Mouse (Mus musculus): Measurements from ENCODE around the gene Arfgef3. TPM values are rescaled to one million over a fixed set of nuclear protein-coding genes. Genes with fewer than 3 reads are reported as not detected.
"Not testable (repeated sequence)": the region's sequence is repeated elsewhere in the genome, so short reads cannot be mapped to it uniquely, and the experiment has no call there.

The Arfgef3 gene
- polyA plus RNA-seq, 1 experiment from 2014 or later, result 7.9 TPM

DNA sequence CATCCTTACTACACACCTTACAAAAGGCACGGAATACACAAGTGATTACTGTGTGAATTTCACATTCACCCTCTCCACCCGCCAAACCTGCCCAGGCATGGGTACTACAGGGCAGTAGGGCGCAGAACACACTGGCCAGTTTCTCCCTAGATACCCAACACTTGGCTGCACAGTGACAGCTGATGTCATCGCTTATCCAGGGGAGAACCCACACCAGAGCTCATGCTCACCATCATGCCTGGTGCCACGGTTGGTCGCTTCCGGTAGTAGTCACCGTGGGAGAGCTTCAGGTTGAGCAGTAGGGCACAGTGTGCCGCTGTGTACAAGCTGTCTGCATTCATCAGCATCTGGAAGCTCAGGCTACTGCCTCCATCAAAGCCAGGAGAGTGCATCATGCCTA is 108.3 kb downstream of the Arfgef3 start:
- 93% methylated on average over 9 of the region's 9 CpGs for WGBS
- H3K9me3 ChIP-seq (replicated peaks; ENCODE audit: control insufficient read depth, low read length, poor library complexity, severe bottlenecking), result no peaks in the 10 kb centered on the region
- no peak overlapping the region for H3K9ac ChIP-seq (ENCODE audit: low read depth, low read length)
- H3K4me3 ChIP-seq (ENCODE audit: low read depth, low read length), result no peak overlapping the region
- H3K4me2 ChIP-seq (ENCODE audit: low read length), result no peak overlapping the region
- no peaks in the 10 kb centered on the region for H3K27me3 ChIP-seq (ENCODE audit: control insufficient read depth, insufficient read depth, low read depth, low read length)
- no peaks in the 10 kb centered on the region for H3K4me1 ChIP-seq (ENCODE audit: control insufficient read depth, insufficient read depth, low read length)
- no peaks in the 10 kb centered on the region; the same call in 1 of the 2 replicates for H3K36me3 ChIP-seq (ENCODE audit: control insufficient read depth, insufficient read depth, low read length)
- H3K27ac ChIP-seq (ENCODE audit: low read length), result no peak overlapping the region
- no peak for ATAC-seq

DNA sequence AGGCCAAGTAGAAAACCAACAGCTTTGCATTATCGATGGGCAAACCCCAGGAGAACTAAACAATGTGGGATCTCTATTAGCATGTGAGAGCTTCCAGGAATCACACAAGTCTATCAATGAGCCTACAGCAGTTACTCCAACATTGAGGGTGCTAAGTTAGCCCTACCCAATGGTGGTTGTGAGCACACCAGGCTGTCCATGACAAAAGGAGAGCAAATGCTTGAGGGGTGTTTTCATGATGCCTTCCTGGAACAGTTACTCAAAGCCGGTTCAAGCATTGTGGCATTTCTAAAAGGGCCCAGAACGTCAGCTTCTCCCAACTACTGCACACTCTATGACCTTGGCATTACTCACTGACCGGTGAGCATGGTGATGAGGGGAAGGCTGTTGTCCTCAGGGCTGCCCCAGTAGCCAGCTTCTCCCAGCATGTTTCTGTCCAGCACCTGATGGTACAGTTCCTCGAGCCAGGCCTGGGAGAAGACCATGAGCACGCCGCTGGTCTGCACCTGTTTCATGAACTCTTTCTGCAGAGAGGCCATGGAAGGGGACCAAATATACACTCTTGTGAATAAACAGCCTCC is 109.3 kb downstream of the Arfgef3 start:
- H3K9ac ChIP-seq (ENCODE audit: low read depth, low read length), result no peak overlapping the region
- no peaks in the 10 kb centered on the region for H3K9me3 ChIP-seq (replicated peaks; ENCODE audit: control insufficient read depth, low read length, poor library complexity, severe bottlenecking)
- H3K4me2 ChIP-seq (ENCODE audit: low read length), result no peak overlapping the region
- WGBS, result 82% methylated on average over 7 of the region's 7 CpGs
- H3K4me1 ChIP-seq (ENCODE audit: control insufficient read depth, insufficient read depth, low read length), result no peaks in the 10 kb centered on the region
- no peaks in the 10 kb centered on the region for H3K27me3 ChIP-seq (ENCODE audit: control insufficient read depth, insufficient read depth, low read depth, low read length)
- no peak for ATAC-seq
- H3K4me3 ChIP-seq (ENCODE audit: low read depth, low read length), result no peak overlapping the region
- H3K36me3 ChIP-seq (ENCODE audit: control insufficient read depth, insufficient read depth, low read length), result peaks cover 8% of the 10 kb centered on the region
- H3K27ac ChIP-seq (ENCODE audit: low read length), result no peak overlapping the region

DNA sequence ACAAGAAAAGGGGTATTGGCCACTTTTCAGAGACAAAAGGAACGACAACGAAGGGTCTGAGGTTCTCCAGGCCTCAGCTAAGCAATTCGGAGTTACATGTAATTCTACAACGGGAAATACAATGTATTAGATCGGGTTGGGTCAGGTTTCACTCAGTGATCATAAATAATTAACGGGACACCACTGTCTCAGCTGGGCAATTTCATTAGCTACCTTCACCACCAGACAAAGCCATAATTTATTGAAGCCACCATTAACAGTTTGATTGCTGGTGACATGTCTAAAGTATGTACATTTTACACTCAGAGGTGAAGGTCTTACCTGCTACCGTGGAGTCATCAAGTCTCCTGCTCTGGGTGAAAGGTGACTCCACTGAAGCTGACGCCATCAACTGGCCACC is 113.3 kb downstream of the Arfgef3 start:
- Histone ChIP-seq H3K36me3 (ENCODE audit: control insufficient read depth, insufficient read depth, low read length) (peaks cover 20% of the 10 kb centered on the region), H3K9ac (ENCODE audit: low read depth, low read length) (no peak overlapping the region), H3K4me1 (ENCODE audit: control insufficient read depth, insufficient read depth, low read length) (no peaks in the 10 kb centered on the region), H3K9me3 (replicated peaks; ENCODE audit: control insufficient read depth, low read length, poor library complexity, severe bottlenecking) (no peaks in the 10 kb centered on the region), H3K27me3 (ENCODE audit: control insufficient read depth, insufficient read depth, low read depth, low read length) (no peaks in the 10 kb centered on the region), H3K27ac (ENCODE audit: low read length) (no peak overlapping the region), H3K4me2 (ENCODE audit: low read length) (no peak overlapping the region), H3K4me3 (ENCODE audit: low read depth, low read length) (no peak overlapping the region)
- WGBS, result 86% methylated on average over 8 of the region's 8 CpGs
- ATAC-seq, result no peak

DNA sequence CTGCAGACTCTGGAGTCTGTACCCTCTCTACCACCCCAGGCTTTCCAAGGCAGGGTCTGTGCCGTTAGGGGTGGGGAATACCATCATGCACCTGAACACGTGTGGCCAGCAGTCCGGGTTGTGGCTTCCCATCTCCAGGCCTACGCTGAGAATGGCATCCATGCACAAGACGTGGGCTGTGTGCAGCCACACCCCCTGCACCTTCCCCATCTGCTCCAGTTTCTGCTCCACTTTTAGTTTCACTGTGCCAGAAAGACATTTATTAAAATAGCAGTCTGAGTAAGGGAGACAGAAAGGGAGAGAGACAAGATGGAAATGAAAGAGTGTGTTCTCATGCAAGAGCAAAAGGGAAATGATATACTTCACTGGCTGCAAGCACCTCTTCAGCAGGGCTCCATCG is 116.2 kb downstream of the Arfgef3 start:
- no peak for ATAC-seq
- no peak overlapping the region for H3K4me3 ChIP-seq (ENCODE audit: low read depth, low read length)
- WGBS, result 87% methylated on average over 6 of the region's 6 CpGs
- H3K9me3 ChIP-seq (replicated peaks; ENCODE audit: control insufficient read depth, low read length, poor library complexity, severe bottlenecking), result no peaks in the 10 kb centered on the region
- no peak overlapping the region for H3K4me2 ChIP-seq (ENCODE audit: low read length)
- H3K36me3 ChIP-seq (ENCODE audit: control insufficient read depth, insufficient read depth, low read length), result peaks cover 20% of the 10 kb centered on the region
- H3K4me1 ChIP-seq (ENCODE audit: control insufficient read depth, insufficient read depth, low read length), result no peaks in the 10 kb centered on the region
- no peaks in the 10 kb centered on the region for H3K27me3 ChIP-seq (ENCODE audit: control insufficient read depth, insufficient read depth, low read depth, low read length)
- H3K9ac ChIP-seq (ENCODE audit: low read depth, low read length), result no peak overlapping the region
- H3K27ac ChIP-seq (ENCODE audit: low read length), result no peak overlapping the region

DNA sequence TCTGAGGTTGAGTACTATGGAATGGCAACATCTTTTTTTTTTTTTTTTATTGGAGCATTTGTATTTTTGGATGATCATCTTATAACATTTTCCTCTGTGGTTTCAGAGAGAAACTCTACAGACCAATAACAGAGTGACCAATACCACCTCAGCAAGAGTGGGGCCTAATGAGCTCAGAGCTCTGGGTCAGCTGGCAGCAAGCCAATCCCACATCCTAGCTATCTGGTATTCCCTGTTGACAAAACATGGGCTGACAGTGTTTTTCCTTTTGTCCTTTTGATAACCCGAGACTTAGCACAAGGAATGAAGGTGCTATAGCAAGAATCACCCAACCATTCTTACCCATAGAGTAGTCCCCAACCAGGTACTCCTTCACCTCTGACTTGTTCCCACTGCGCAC is 131.0 kb downstream of the Arfgef3 start:
- no peak overlapping the region for H3K4me3 ChIP-seq (ENCODE audit: low read depth, low read length)
- no peak overlapping the region for H3K4me2 ChIP-seq (ENCODE audit: low read length)
- H3K27ac ChIP-seq (ENCODE audit: low read length), result no peak overlapping the region
- WGBS, result 76% methylated on average over 2 of the region's 2 CpGs
- no peaks in the 10 kb centered on the region for H3K27me3 ChIP-seq (ENCODE audit: control insufficient read depth, insufficient read depth, low read depth, low read length)
- peaks cover 22% of the 10 kb centered on the region for H3K36me3 ChIP-seq (ENCODE audit: control insufficient read depth, insufficient read depth, low read length)
- H3K9ac ChIP-seq (ENCODE audit: low read depth, low read length), result no peak overlapping the region
- H3K9me3 ChIP-seq (replicated peaks; ENCODE audit: control insufficient read depth, low read length, poor library complexity, severe bottlenecking), result no peaks in the 10 kb centered on the region
- no peaks in the 10 kb centered on the region for H3K4me1 ChIP-seq (ENCODE audit: control insufficient read depth, insufficient read depth, low read length)
- ATAC-seq, result no peak

DNA sequence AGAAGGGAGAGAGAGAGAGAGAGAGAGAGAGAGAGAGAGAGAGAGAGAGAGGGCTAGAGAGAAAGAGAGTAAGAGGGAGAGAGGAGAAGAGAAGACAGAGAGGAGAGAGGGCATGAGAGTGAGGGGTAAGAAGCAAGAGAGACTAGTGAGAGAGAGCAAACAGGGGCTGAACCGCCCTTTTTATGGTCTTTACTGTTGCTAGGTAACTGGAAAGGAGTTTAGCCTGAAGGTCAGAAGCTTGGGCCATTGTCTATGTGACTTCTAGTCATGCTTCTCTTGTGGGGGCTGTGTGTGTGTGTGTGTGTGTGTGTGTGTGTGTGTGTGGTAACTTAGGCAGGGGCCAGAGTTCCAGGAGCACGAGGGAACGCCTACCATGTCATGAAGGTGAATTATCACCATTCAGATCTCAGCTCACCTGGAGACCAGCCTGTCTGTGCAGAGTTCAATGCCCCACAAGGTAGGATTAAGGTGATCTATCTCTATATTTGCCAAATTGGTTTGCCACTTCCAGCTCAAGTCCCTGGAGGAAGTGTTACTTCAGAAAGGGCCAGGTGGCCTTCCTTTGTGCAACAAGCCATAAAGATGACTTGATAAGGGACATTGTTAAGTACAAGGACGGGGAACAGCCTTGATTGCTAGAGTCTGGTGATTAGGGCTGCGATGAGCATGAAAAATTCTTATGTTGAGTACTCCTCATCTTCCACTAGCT is 138.8 kb downstream of the Arfgef3 start:
- not testable (repeated sequence) for H3K27me3 ChIP-seq (ENCODE audit: control insufficient read depth, insufficient read depth, low read depth, low read length); H3K27ac ChIP-seq (ENCODE audit: low read length); ATAC-seq; H3K9me3 ChIP-seq (replicated peaks; ENCODE audit: control insufficient read depth, low read length, poor library complexity, severe bottlenecking); H3K4me2 ChIP-seq (ENCODE audit: low read length); H3K4me1 ChIP-seq (ENCODE audit: control insufficient read depth, insufficient read depth, low read length); H3K9ac ChIP-seq (ENCODE audit: low read depth, low read length); H3K4me3 ChIP-seq (ENCODE audit: low read depth, low read length)
- H3K36me3 ChIP-seq (ENCODE audit: control insufficient read depth, insufficient read depth, low read length), result 0 out of 2 replicates have a peak, but pooled peaks cover 11% of the 10 kb centered on the region
- 62% methylated on average over 5 of the region's 5 CpGs for WGBS

DNA sequence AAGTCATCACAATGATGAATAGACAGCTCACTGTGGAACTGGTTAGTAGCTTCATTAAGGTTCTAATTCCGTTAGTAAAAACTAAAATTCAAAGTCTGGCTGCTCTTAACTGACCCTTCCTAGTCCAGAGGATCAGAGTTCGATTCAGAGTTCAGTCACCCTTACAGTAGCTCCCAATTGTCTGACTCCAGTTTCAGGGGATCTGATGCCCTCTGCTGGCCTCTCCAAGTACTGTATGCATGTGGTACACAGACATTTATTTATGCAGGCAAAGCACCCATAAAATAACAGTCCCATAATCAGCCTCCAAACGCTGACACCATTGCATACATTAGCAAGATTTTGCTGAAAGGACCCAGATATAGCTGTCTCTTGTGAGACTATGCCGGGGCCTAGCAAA is 141.7 kb downstream of the Arfgef3 start:
- H3K9me3 ChIP-seq (replicated peaks; ENCODE audit: control insufficient read depth, low read length, poor library complexity, severe bottlenecking), result no peaks in the 10 kb centered on the region
- no peaks in the 10 kb centered on the region for H3K27me3 ChIP-seq (ENCODE audit: control insufficient read depth, insufficient read depth, low read depth, low read length)
- peak; percentile 70; the same call in 1 of the 2 replicates for ATAC-seq
- 8% methylated on average over 4 of the region's 4 CpGs for WGBS
- no peak overlapping the region for H3K9ac ChIP-seq (ENCODE audit: low read depth, low read length)
- no peak overlapping the region for H3K4me2 ChIP-seq (ENCODE audit: low read length)
- H3K36me3 ChIP-seq (ENCODE audit: control insufficient read depth, insufficient read depth, low read length), result peaks cover 28% of the 10 kb centered on the region
- H3K4me1 ChIP-seq (ENCODE audit: control insufficient read depth, insufficient read depth, low read length), result no peaks in the 10 kb centered on the region
- no peak overlapping the region for H3K27ac ChIP-seq (ENCODE audit: low read length)
- H3K4me3 ChIP-seq (ENCODE audit: low read depth, low read length), result no peak overlapping the region

DNA sequence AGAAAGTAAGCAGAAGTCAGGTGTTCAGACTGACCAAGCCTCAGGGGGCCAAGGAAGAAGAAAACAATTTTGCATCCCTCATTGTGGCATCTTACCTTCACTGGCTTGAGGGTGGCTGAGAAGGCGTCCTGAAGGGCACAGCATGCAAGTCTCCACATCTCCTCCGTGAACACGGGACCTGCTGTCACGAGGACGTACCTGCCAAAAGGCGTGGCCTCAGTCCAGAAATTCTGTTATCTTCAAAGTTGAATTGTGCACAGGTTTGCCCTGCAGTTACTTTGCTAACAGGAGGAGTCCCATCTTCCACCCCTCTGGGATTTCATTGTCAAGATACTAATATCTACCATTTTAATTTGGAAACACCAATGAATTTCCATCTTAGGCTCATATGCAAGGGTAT is 146.1 kb downstream of the Arfgef3 start:
- Histone ChIP-seq H3K9me3 (replicated peaks; ENCODE audit: control insufficient read depth, low read length, poor library complexity, severe bottlenecking) (no peaks in the 10 kb centered on the region), H3K27me3 (ENCODE audit: control insufficient read depth, insufficient read depth, low read depth, low read length) (no peaks in the 10 kb centered on the region), H3K36me3 (ENCODE audit: control insufficient read depth, insufficient read depth, low read length) (peaks cover 31% of the 10 kb centered on the region), H3K9ac (ENCODE audit: low read depth, low read length) (no peak overlapping the region), H3K4me2 (ENCODE audit: low read length) (no peak overlapping the region), H3K27ac (ENCODE audit: low read length) (no peak overlapping the region), H3K4me1 (ENCODE audit: control insufficient read depth, insufficient read depth, low read length) (no peaks in the 10 kb centered on the region), H3K4me3 (ENCODE audit: low read depth, low read length) (no peak overlapping the region)
- no peak for ATAC-seq
- WGBS, result 96% methylated on average over 6 of the region's 6 CpGs

DNA sequence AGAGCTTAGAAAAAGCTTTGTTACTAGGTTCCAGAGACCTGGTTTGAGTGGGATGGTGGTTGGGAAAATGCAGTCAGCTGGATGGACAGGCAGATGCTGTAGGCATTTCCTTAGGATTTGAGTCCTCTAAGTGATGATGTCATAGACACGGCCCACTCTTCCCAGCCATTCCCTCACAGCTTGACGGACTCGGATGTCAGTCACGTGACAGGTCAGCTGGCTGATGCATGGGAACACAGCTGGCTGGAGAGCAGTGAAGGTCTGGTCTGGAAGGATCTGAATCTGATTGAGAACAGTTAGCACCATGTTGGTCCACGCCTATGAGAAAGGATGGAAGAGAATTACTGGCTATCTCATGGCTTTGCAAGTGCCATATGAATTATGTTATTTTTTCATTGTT is 154.3 kb downstream of the Arfgef3 start:
- no peak overlapping the region for H3K9ac ChIP-seq (ENCODE audit: low read depth, low read length)
- no peak for ATAC-seq
- 89% methylated on average over 5 of the region's 5 CpGs for WGBS
- no peaks in the 10 kb centered on the region for H3K4me1 ChIP-seq (ENCODE audit: control insufficient read depth, insufficient read depth, low read length)
- no peaks in the 10 kb centered on the region for H3K27me3 ChIP-seq (ENCODE audit: control insufficient read depth, insufficient read depth, low read depth, low read length)
- no peaks in the 10 kb centered on the region for H3K9me3 ChIP-seq (replicated peaks; ENCODE audit: control insufficient read depth, low read length, poor library complexity, severe bottlenecking)
- no peak overlapping the region for H3K4me3 ChIP-seq (ENCODE audit: low read depth, low read length)
- H3K27ac ChIP-seq (ENCODE audit: low read length), result no peak overlapping the region
- H3K4me2 ChIP-seq (ENCODE audit: low read length), result no peak overlapping the region
- H3K36me3 ChIP-seq (ENCODE audit: control insufficient read depth, insufficient read depth, low read length), result peaks cover 30% of the 10 kb centered on the region
